Mouse (Mus musculus) bone marrow macrophage, adult 2 months (primary cell): ENCODE measurements around the gene Ninl.

Experiments
- CTCF ChIP-seq: IDR thresholded peaks from 2 replicates; pipeline ENCODE4 v1.5.1; 2012; ENCODE audit warnings: low read depth, mild to moderate bottlenecking, low read length, moderate library complexity
- POLR2A ChIP-seq: IDR thresholded peaks from 2 replicates; pipeline ENCODE4 v1.6.1; 2012; ENCODE audit warnings: mild to moderate bottlenecking, low read depth, low read length, borderline replicate concordance

GRCm38 (mm10) chr2:150965951-150966350 lies 73.2 kb downstream of the Ninl start:
- no peak for TF ChIP-seq CTCF
- no peak for TF ChIP-seq POLR2A
